Mouse (Mus musculus) adrenal gland, postnatal 14 days (tissue): ENCODE data around the gene Ccdc170. TPM values are rescaled to one million over a fixed set of nuclear protein-coding genes. Genes with fewer than 3 reads are reported as not detected.

ENCODE experiments used
- DNase-seq: peaks from one replicate; pipeline ENCODE4 v3.0.0; 2021; ENCODE audit warnings: mixed read lengths
- total RNA-seq: library from RNA; stranded (reverse); gene quantifications from 2 replicates; pipeline ENCODE4 v1.2.3, GENCODE M21; 2021

Ccdc170 gene
- total RNA-seq, 1 experiment from 2014 or later = 0.11 TPM

DNA sequence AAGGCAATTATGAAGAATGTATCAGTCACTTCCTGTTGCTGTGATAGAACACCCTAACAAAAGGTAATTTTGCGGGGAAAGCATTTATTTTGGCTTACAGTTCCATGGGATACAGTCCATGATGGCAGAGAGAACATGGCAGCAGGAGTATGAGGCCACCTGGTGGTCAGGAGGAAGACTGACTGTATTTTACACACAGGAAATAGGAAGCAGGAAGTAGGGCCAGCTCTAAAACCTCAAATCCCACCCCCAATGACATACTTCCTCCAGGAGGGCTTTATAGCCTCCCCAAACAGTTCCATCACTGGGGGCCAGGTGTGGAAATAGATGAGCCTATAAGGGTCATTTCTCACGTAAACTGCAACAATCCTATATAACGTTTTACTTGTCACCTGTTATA lies 39.8 kb downstream of the Ccdc170 start:
- DNase-seq = no peak

GRCm38 (mm10) chr10:4523078-4523477 lies 40.8 kb downstream of the Ccdc170 start:
- DNase-seq = no peak

DNA sequence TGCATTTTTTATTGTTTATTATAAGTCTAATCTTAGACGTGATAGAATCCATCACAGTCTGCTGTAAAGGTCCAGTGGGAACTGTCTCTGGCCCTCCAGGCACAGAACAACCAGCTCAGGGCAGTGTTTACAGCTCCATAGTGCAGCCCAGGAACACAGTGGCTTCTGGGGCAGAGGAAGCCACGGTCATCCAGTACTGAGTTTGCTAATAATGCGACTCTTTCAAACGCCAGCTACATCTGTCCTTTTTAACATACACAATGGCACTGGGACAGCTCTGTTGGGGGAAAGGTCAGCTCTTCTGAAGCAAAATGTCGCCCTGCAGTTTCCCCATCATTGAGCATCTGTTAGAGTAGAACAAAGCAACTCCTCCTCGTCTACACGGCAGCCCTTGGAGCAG lies 45.7 kb downstream of the Ccdc170 start:
- DNase-seq = no peak

- peak; percentile 36 for DNase-seq
Measured at GRCm38 (mm10) chr10:4530638-4531235, 48.4 kb downstream of the Ccdc170 start.

- no peak for DNase-seq
Measured at GRCm38 (mm10) chr10:4531933-4532332, 49.6 kb downstream of the Ccdc170 start.

DNA sequence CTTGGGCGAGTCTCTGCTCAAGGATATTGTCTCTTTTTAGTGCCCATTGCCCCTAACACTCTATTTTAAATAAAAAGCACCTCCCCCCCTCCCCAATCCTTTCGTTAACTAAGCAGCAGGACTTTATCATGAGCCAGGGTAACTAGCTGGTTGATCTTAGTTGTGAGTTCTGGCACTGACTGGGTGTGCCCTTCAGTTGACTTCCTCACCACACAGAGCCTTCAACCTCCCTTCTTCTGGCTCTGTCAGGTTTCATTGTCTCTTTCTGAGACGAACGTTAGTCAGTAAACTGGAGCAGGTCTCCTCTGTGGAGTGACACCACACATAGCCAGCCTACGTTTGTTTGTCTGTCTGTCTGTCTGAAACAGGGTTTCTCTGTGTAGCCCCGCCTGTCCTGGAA lies 50.4 kb downstream of the Ccdc170 start:
- no peak for DNase-seq

DNA sequence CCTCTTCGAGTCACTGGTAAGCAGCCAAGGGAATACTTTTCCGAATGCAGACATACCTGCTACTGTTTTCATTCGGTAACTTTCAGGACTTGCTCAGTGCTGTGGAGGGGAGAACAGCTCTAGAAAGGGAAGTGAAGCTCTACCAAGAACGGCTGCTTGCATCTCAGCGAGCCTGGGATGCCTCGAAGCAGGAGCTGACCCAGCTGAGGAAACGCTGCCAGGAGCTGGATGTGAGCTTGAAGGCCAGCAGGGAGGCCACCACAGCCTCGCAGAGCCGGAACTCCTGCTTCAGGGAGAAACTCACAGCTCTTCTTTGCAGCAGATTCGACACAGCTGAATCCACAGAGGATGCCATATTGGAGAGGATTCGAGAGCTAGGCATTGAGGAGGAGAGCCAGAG lies 51.6 kb downstream of the Ccdc170 start:
- DNase-seq = peak; percentile 60

- no peak for DNase-seq
Measured at GRCm38 (mm10) chr10:4545550-4545949, 63.2 kb downstream of the Ccdc170 start.

GRCm38 (mm10) chr10:4553442-4554119 lies 71.3 kb downstream of the Ccdc170 start:
- DNase-seq = peak; percentile 47

DNA sequence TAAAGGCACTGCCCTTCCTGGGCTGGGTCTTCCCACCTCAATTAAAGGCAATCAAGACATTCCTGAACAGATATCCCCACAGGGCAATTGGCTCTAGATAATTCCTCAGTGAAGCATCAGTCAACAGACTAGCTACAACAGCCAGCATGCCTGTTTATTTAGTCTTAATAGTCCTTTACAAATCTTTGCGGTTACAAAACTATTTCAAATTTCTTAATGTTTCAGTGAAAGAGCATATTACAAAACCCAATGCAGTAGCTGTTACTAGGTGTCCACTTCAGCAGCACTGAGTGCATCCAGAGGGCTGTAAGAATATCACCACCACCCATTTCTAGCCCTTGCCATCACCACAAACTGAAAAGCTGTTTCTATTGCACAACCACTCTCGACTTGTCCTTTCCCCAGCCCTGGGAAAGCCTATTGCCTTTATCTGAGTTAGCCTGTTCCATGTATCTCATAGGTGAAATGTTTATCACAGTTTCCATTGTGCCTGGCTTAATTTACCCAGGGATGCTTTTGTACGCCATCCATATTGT lies 74.6 kb downstream of the Ccdc170 start:
- DNase-seq = no peak

- DNase-seq = no peak
Measured at GRCm38 (mm10) chr10:4559132-4559531, 76.8 kb downstream of the Ccdc170 start.

- DNase-seq = no peak
Measured at GRCm38 (mm10) chr10:4565148-4565547, 82.8 kb downstream of the Ccdc170 start.

GRCm38 (mm10) chr10:4570778-4571177 lies 88.5 kb downstream of the Ccdc170 start:
- no peak for DNase-seq

GRCm38 (mm10) chr10:4571304-4571703 lies 89.0 kb downstream of the Ccdc170 start:
- DNase-seq = no peak

GRCm38 (mm10) chr10:4581905-4582304 lies 99.6 kb downstream of the Ccdc170 start:
- DNase-seq = no peak

GRCm38 (mm10) chr10:4586691-4587090 lies 104.4 kb downstream of the Ccdc170 start:
- peak; percentile 23 for DNase-seq

DNA sequence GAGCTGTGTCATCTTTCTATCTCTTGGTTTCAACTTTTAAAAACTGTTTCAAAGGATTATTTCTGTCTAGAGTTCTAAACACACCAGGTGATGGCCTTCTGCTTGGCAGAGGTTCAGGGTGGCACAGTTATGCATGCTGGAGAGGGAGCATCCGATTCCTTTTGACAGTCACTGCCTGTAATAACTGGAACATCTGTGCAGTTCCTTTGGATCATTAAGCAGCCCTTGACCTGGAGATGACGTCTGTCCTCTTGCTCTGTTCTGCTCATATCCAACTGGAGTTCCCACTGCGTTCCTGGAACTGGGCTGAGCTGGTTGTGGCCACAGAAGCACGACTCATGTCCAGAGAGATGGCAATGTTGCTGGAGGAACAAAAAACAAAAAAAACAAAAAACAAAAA lies 107.3 kb downstream of the Ccdc170 start:
- no peak for DNase-seq

DNA sequence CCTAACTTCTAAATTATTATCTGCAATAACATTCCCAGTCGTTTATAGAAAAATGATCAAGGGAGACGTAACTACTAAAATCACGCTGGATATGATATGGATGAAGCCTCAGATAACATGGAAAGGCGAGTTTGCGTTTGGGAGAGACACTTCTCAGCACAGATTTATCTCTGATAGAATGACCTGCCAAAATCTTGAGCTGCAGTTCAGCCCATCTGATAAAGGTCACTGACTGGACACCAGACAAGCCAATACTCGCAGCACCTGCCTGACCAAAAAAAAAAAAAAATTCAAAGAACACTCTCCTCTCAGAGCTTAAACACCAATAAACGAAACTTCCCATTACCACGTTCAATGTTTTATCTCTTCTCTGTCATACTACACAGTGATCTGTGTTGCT lies 108.7 kb downstream of the Ccdc170 start:
- DNase-seq = no peak

GRCm38 (mm10) chr10:4593828-4594227 lies 111.5 kb downstream of the Ccdc170 start:
- no peak for DNase-seq

GRCm38 (mm10) chr10:4597211-4597610 lies 114.9 kb downstream of the Ccdc170 start:
- no peak for DNase-seq

- peak; percentile 84 for DNase-seq
Measured at GRCm38 (mm10) chr10:4598244-4598842, 116.0 kb downstream of the Ccdc170 start.

GRCm38 (mm10) chr10:4598916-4599315 lies 116.6 kb downstream of the Ccdc170 start:
- no peak for DNase-seq

- no peak for DNase-seq
Measured at GRCm38 (mm10) chr10:4599591-4599990, 117.3 kb downstream of the Ccdc170 start.
